Mouse (Mus musculus) ovary, postnatal 14 days (tissue): Measurements from ENCODE around the gene Bcan.
A peak's percentile ranks its signal among the peaks of the same experiment; 100 is the strongest.

Experiments
- DNase-seq: peaks from one replicate; pipeline ENCODE4 v3.0.0; 2022; ENCODE audit warnings: low spot score

Bcan gene

GRCm38 (mm10) chr3:88000181-88000580 lies at the start of gene Bcan:
TSS of gene Bcan (minus strand) at chr3:88000230.
- DNase-seq = no peak

- DNase-seq = no peak
These were observed 49.5 kb upstream of the Bcan start for GRCm38 (mm10) chr3:88049532-88049931.

GRCm38 (mm10) chr3:88042661-88043421 lies 42.8 kb upstream of the Bcan start, which contains the start of gene Gpatch4:
TSS of gene Gpatch4 (plus strand) at chr3:88043108.
- DNase-seq = peak; percentile 83

- DNase-seq = no peak
These were observed 35.7 kb upstream of the Bcan start for GRCm38 (mm10) chr3:88035561-88036293.

- DNase-seq = no peak
These were observed 33.5 kb upstream of the Bcan start for GRCm38 (mm10) chr3:88033506-88033905.

- no peak for DNase-seq
These were observed 30.8 kb upstream of the Bcan start for GRCm38 (mm10) chr3:88030608-88031395.

GRCm38 (mm10) chr3:88027434-88028186 lies 27.6 kb upstream of the Bcan start, which contains the start of gene Hapln2:
TSS of gene Hapln2 (minus strand) at chr3:88027583.
- DNase-seq = no peak

GRCm38 (mm10) chr3:88026823-88027222 lies 26.8 kb upstream of the Bcan start:
- no peak for DNase-seq

GRCm38 (mm10) chr3:88023192-88024074 lies 23.4 kb upstream of the Bcan start:
- no peak for DNase-seq

GRCm38 (mm10) chr3:88022322-88023191 lies 22.5 kb upstream of the Bcan start:
- DNase-seq = peak; percentile 75

- no peak for DNase-seq
These were observed 10.7 kb upstream of the Bcan start for GRCm38 (mm10) chr3:88010634-88011265.

GRCm38 (mm10) chr3:88005822-88006786 lies 6.1 kb upstream of the Bcan start:
- DNase-seq = no peak

GRCm38 (mm10) chr3:88002291-88002976 lies 2.4 kb upstream of the Bcan start:
- no peak for DNase-seq

- DNase-seq = no peak
These were observed 976 bp upstream of the Bcan start for GRCm38 (mm10) chr3:88000816-88001595.

- no peak for DNase-seq
These were observed 661 bp downstream of the Bcan start for GRCm38 (mm10) chr3:87999243-87999895.

GRCm38 (mm10) chr3:87998747-87999146 lies 1.3 kb downstream of the Bcan start:
- DNase-seq = no peak
